Mouse (Mus musculus): Measurements from ENCODE around the gene Cyp3a16.
"Not testable (repeated sequence)": the region's sequence is repeated elsewhere in the genome, so short reads cannot be mapped to it uniquely, and the experiment has no call there.

Gene Cyp3a16

DNA sequence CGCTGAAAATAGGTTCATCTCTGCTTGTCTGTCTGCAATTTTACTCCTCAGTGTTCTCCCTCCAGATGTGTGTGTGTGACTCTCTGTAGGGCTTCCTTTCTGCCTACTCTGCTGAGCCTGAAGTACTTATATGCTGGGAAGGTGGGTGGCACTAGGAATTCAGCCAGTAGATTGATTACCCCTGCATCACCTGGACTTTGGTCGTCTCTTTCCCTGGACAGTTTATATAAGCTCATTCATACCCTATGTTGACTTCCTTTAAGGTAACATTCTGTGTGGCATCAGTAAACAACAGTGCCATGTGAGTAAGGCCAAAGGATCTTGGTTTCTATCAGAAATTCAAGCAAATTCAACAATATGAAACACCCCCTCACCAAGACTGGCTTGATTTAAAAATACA lies at the start of gene Cyp3a16:
Gene Cyp3a16, minus strand, starts transcription at position 101 of the 400 bp plus-strand sequence.
- not testable (repeated sequence) for DNase-seq

DNA sequence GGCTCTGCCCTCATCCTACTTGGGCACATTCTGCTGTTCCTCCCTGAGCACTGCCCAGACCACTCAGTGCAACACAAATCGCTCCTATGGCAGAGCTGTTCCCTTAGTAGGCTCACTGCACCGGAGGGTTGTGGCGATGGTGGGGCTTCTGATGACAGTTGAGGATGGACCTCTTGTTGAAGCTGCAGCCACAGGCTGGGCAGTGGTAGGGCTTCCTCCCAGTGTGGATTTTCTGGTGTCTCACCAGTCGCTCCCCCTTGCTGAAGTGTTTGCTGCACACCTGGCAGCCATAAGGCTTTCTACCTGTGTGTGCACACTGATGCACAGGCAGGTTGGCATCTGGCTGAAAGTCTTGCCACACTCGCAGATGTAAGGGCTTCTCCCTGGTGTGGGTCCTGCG lies 20.8 kb upstream of the Cyp3a16 start:
- no peak for DNase-seq

DNA sequence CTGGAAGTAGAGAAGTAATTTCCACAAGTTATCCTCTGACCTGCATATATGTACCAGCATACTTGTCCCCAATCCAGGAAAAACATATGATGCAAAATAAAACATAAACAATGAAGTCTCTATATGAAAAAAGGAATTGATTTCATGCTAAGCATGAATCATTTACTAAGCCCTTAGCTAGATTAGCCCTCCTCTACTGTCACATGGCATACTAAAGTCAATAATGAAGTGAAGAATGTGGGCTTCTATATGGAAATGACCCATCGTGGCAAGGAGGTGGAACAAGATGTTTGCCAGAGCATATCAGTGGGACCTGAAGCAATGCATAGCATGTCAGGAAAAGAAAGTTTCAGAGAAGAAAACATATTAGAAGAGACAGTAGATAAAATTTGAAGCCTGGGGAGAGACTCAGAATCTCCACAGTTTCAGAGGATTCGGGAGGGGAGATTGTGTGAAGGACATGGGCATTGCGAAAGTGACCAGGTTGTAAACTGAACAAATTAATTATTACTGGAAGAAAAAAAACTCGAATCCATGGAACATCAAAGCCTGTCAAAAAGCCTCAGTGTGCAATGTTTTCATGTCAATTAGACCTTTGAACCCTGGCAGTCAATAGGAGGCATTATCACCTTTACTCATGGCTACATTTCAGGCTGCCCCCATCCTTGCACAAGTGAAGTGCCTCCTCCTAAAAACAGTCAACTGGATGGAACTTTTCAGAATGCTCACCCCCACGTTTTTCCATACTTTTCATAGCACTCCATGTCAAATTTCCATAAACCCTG lies 5.0 kb downstream of the Cyp3a16 start:
- no peak for DNase-seq

DNA sequence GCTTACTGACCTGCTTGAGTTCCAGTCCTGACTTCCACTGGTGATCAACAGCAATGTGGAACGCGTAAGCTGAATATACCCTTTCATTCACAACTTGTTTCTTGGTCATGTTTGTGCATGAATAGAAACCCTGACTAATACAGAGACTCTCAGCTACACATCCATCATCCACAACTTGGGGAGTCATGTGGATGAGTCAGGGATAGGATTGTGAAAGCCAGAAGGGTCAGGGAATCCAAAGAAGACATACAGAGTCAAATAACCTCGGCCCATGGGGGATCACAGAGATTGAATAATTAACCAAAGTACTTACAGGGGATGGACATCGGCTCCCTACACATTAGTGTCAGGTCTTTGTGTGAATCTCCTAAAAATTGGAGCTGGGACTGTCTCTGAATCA lies 7.2 kb downstream of the Cyp3a16 start:
- no peak for DNase-seq

DNA sequence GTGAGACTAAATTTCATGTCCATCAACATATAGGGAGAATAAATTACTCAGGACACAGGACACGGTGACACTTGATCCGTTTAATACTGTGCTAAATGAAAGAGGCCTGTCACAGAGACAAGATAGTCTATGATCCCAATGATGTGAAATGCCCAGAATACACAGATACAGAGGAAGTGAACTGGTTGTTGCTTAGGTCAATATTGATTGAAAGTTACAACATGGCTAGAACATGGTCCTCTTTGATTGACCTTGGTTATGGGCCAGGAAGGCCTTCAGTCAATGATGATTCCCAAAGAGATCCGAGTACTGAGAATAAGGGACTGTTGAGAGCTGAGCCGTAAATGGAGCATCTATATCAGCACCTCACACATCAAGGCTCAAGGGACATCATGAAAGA lies 15.1 kb downstream of the Cyp3a16 start:
- DNase-seq: no peak

- no peak for DNase-seq
Measured at GRCm38 (mm10) chr5:145433688-145434087, 35.8 kb downstream of the Cyp3a16 start.

DNA sequence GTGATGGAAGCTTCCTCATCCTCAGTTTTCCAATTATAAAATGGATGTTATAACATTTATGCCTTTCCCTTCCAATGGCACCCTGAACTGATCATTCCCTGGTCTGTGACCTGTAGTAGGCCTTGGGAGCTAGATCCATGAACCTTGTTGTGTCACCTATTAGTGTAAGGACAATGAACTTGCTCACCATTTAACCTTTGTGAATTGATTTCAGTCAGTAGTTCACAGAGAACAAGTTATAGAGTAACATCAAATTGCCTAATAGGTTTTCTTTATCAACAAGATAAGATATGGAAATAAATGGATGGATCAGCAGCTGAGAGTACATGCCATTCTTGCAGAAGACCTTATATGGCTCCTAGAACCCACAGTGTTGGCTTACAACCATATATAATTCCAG lies 38.5 kb downstream of the Cyp3a16 start:
- DNase-seq: no peak

DNA sequence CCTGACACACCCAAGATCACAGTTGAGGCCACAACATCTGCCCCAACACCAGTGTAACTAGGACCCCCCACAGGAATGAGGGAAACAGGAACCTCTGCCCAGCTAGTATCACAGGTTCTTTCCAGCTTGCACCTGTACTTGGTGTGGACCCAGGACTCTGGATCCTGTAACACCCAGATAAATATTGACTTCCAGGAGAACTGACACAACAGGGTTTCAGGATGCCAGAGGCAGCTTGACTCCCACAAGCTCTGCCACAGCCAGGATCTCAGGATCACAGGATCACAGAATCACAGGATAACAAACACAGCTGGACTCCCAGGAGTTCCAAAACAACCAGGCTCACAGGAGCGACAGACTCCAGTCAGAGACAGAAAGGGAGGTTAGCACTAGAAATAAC lies 47.2 kb downstream of the Cyp3a16 start:
- DNase-seq: no peak

DNA sequence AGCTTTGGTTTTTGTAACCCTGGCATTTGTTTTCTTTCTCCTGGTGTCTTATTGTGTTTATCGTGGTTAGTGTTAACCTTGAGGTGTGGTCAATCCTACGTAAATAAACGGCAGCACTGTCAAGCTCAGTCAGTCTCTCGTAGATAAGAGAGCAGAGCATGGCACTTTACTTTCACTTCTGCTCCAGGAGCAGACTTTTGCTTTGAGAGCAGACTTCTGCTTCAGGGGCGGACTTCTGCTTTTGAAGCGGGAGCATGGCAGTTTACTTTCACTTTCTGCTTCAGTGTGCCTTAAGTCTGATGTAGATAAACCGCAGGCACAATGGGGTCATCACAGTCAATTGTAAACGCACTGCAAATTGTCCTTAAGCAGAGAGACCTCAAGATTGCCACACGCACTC lies 54.1 kb downstream of the Cyp3a16 start:
- DNase-seq: not testable (repeated sequence)
